Mouse (Mus musculus): ENCODE data around the gene Aen. TPM values are rescaled to one million over a fixed set of nuclear protein-coding genes. Genes with fewer than 3 reads are reported as not detected.

Aen gene
- polyA plus RNA-seq (2015; fragmentation: Nextera tagmentation; extraction: Ambion mirVana), result 55.7 and 58.6 TPM in 2 replicates

- Histone ChIP-seq H3K4me2 (peak within 1 kb of the TSS; percentile 87), H3K27me3 (replicated peaks) (no peaks in the 10 kb centered on the region), H3K9ac (replicated peaks) (peak within 1 kb of the TSS; percentile 77), H3K27ac (replicated peaks) (peak within 1 kb of the TSS; percentile 64; the same call in 1 of the 2 replicates), H3K4me3 (replicated peaks) (peak within 1 kb of the TSS; percentile 99), H3K36me3 (no peaks in the 10 kb centered on the region), H3K9me3 (replicated peaks) (no peaks in the 10 kb centered on the region), H3K4me1 (peaks cover 21% of the 10 kb centered on the region)
- peak; percentile 98 for ATAC-seq (ENCODE audit: low FRiP score)
- under 1% methylated on average over 53 of the region's 53 CpGs for WGBS
Observed at GRCm38 (mm10) chr7:78895653-78896333, at the start of gene Aen. Aen (plus strand) TSS chr7:78895854.

GRCm38 (mm10) chr7:78846066-78846716 lies 49.5 kb upstream of the Aen start:
- no peak for ATAC-seq (ENCODE audit: low FRiP score)
- peak overlapping the region; percentile 88 for H3K27ac ChIP-seq (replicated peaks)
- H3K9me3 ChIP-seq (replicated peaks), result no peaks in the 10 kb centered on the region
- H3K4me3 ChIP-seq (replicated peaks), result peak overlapping the region; percentile 90
- 28% methylated on average over 12 of the region's 12 CpGs for WGBS
- peak overlapping the region; percentile 61 for H3K4me2 ChIP-seq
- peak overlapping the region; percentile 92 for H3K9ac ChIP-seq (replicated peaks)
- H3K27me3 ChIP-seq (replicated peaks), result no peaks in the 10 kb centered on the region
- H3K36me3 ChIP-seq, result peaks cover 17% of the 10 kb centered on the region
- H3K4me1 ChIP-seq, result peaks cover 13% of the 10 kb centered on the region

GRCm38 (mm10) chr7:78846737-78847434 lies 48.8 kb upstream of the Aen start, which contains the start of gene Det1:
Det1 (minus strand) TSS chr7:78847263.
- Histone ChIP-seq H3K4me2 (peak within 1 kb of the TSS; percentile 61), H3K27me3 (replicated peaks) (no peaks in the 10 kb centered on the region), H3K9me3 (replicated peaks) (no peaks in the 10 kb centered on the region), H3K9ac (replicated peaks) (peak within 1 kb of the TSS; percentile 92), H3K4me1 (peaks cover 13% of the 10 kb centered on the region), H3K27ac (replicated peaks) (peak within 1 kb of the TSS; percentile 88), H3K4me3 (replicated peaks) (peak within 1 kb of the TSS; percentile 90), H3K36me3 (peaks cover 17% of the 10 kb centered on the region)
- under 1% methylated on average over 54 of the region's 54 CpGs for WGBS
- peak; percentile 96 for ATAC-seq (ENCODE audit: low FRiP score)

- no peak for ATAC-seq (ENCODE audit: low FRiP score)
- Histone ChIP-seq H3K4me1 (no peaks in the 10 kb centered on the region), H3K9me3 (replicated peaks) (no peaks in the 10 kb centered on the region), H3K36me3 (no peaks in the 10 kb centered on the region), H3K27ac (replicated peaks) (no peak overlapping the region), H3K4me2 (no peak overlapping the region), H3K27me3 (replicated peaks) (no peaks in the 10 kb centered on the region), H3K4me3 (replicated peaks) (no peak overlapping the region), H3K9ac (replicated peaks) (no peak overlapping the region)
- 71% methylated on average over 4 of the region's 4 CpGs for WGBS
Observed at GRCm38 (mm10) chr7:78854051-78854450, 41.6 kb upstream of the Aen start.

GRCm38 (mm10) chr7:78855044-78855655 lies 40.5 kb upstream of the Aen start:
- H3K4me1 ChIP-seq, result no peaks in the 10 kb centered on the region
- H3K36me3 ChIP-seq, result no peaks in the 10 kb centered on the region
- H3K4me3 ChIP-seq (replicated peaks), result no peak overlapping the region
- H3K9ac ChIP-seq (replicated peaks), result no peak overlapping the region
- no peak for ATAC-seq (ENCODE audit: low FRiP score)
- H3K9me3 ChIP-seq (replicated peaks), result no peaks in the 10 kb centered on the region
- H3K4me2 ChIP-seq, result no peak overlapping the region
- WGBS, result 60% methylated on average over 5 of the region's 5 CpGs
- no peaks in the 10 kb centered on the region for H3K27me3 ChIP-seq (replicated peaks)
- no peak overlapping the region for H3K27ac ChIP-seq (replicated peaks)

- H3K4me1 ChIP-seq, result no peaks in the 10 kb centered on the region
Observed at GRCm38 (mm10) chr7:78863796-78864445, 31.7 kb upstream of the Aen start.

GRCm38 (mm10) chr7:78864446-78864802 lies 31.2 kb upstream of the Aen start:
- Histone ChIP-seq H3K4me3 (replicated peaks) (no peak overlapping the region), H3K36me3 (no peaks in the 10 kb centered on the region), H3K27me3 (replicated peaks) (no peaks in the 10 kb centered on the region), H3K4me1 (no peaks in the 10 kb centered on the region), H3K9ac (replicated peaks) (no peak overlapping the region), H3K9me3 (replicated peaks) (no peaks in the 10 kb centered on the region), H3K27ac (replicated peaks) (no peak overlapping the region), H3K4me2 (no peak overlapping the region)
- WGBS, result 76% methylated on average over 4 of the region's 4 CpGs
- no peak for ATAC-seq (ENCODE audit: low FRiP score)

More at GRCm38 (mm10) chr7:78863796-78864445, 31.7 kb upstream of the Aen start:
- no peak overlapping the region for H3K4me2 ChIP-seq
- no peak overlapping the region for H3K27ac ChIP-seq (replicated peaks)
- H3K27me3 ChIP-seq (replicated peaks), result no peaks in the 10 kb centered on the region
- no peaks in the 10 kb centered on the region for H3K36me3 ChIP-seq
- 73% methylated on average over 7 of the region's 7 CpGs for WGBS
- H3K9ac ChIP-seq (replicated peaks), result no peak overlapping the region
- no peak for ATAC-seq (ENCODE audit: low FRiP score)
- H3K4me3 ChIP-seq (replicated peaks), result no peak overlapping the region
- H3K9me3 ChIP-seq (replicated peaks), result no peaks in the 10 kb centered on the region

- Histone ChIP-seq H3K4me3 (replicated peaks) (no peak overlapping the region), H3K9me3 (replicated peaks) (no peaks in the 10 kb centered on the region), H3K27ac (replicated peaks) (no peak overlapping the region), H3K27me3 (replicated peaks) (no peaks in the 10 kb centered on the region), H3K36me3 (no peaks in the 10 kb centered on the region), H3K4me1 (no peaks in the 10 kb centered on the region), H3K9ac (replicated peaks) (no peak overlapping the region), H3K4me2 (no peak overlapping the region)
- ATAC-seq (ENCODE audit: low FRiP score), result no peak
- 70% methylated on average over 12 of the region's 12 CpGs for whole genome bisulfite sequencing
Observed at GRCm38 (mm10) chr7:78865212-78865949, 30.3 kb upstream of the Aen start.

GRCm38 (mm10) chr7:78868731-78869130 lies 26.9 kb upstream of the Aen start:
- ATAC-seq (ENCODE audit: low FRiP score), result no peak

GRCm38 (mm10) chr7:78872366-78872765 lies 23.3 kb upstream of the Aen start:
- Histone ChIP-seq H3K4me1 (no peaks in the 10 kb centered on the region), H3K4me3 (replicated peaks) (no peak overlapping the region), H3K27me3 (replicated peaks) (no peaks in the 10 kb centered on the region), H3K9me3 (replicated peaks) (no peaks in the 10 kb centered on the region), H3K36me3 (no peaks in the 10 kb centered on the region), H3K4me2 (no peak overlapping the region), H3K9ac (replicated peaks) (no peak overlapping the region), H3K27ac (replicated peaks) (no peak overlapping the region)
- no peak for ATAC-seq (ENCODE audit: low FRiP score)
- 89% methylated on average over 6 of the region's 6 CpGs for WGBS

More at GRCm38 (mm10) chr7:78868731-78869130, 26.9 kb upstream of the Aen start:
- no peak overlapping the region for H3K4me3 ChIP-seq (replicated peaks)
- H3K27ac ChIP-seq (replicated peaks), result no peak overlapping the region
- WGBS, result 81% methylated on average over 5 of the region's 5 CpGs
- H3K4me2 ChIP-seq, result no peak overlapping the region
- no peak overlapping the region for H3K9ac ChIP-seq (replicated peaks)
- no peaks in the 10 kb centered on the region for H3K36me3 ChIP-seq
- no peaks in the 10 kb centered on the region for H3K9me3 ChIP-seq (replicated peaks)
- H3K4me1 ChIP-seq, result no peaks in the 10 kb centered on the region
- no peaks in the 10 kb centered on the region for H3K27me3 ChIP-seq (replicated peaks)
